Mouse (Mus musculus): ENCODE data around the gene Aatk. TPM values are rescaled to one million over a fixed set of nuclear protein-coding genes. Genes with fewer than 3 reads are reported as not detected.
A peak's percentile ranks its signal among the peaks of the same experiment; 100 is the strongest.

Aatk gene
- polyA plus RNA-seq, 1 experiment from 2014 or later, result 5.4 TPM

DNA sequence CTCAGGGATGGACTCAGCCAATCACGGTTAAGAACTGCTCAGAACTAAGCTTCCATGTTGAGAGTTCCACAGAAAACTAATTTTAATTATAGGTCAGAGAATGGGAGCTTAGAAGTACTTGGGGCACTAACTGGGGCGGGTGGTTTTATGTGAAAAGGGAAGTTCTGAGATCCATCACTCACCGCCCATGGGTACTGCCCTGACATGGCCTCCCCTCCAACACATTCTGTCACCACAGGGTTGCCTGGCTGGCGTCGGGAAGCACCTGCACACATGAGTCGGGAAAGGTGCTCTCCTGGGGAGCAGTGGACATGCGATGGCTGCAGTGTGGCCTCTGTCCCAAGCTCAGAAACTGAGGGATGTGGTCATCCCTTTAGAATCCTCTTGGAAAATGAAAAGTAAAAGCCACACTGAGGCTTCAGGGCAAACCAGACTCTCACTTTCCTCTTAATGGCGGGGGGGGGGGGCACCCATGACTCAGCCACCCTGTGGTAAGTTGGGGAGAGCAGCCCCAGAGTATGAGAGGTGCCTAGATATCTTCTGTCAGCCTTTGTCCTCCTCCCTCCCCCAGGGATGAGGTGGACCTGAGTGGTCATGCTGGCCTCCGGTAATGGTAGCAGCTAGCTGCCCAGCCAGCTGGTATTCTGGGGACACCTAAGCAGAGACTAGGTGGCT lies 60.1 kb downstream of the Aatk start:
- no peak overlapping the region for H3K4me3 ChIP-seq (replicated peaks)
- 75% methylated on average over 9 of the region's 9 CpGs for WGBS
- H3K4me2 ChIP-seq, result no peak overlapping the region
- ATAC-seq (ENCODE audit: insufficient number of reproducible peaks, insufficient read depth, low FRiP score, low TSS enrichment, low read depth), result no peak
- no peaks in the 10 kb centered on the region for H3K9me3 ChIP-seq
- H3K4me1 ChIP-seq (replicated peaks), result peaks cover 36% of the 10 kb centered on the region
- H3K36me3 ChIP-seq, result peaks cover 28% of the 10 kb centered on the region; the same call in 1 of the 2 replicates
- H3K27ac ChIP-seq, result no peak overlapping the region
- no peak overlapping the region for H3K9ac ChIP-seq (replicated peaks)
- no peaks in the 10 kb centered on the region for H3K27me3 ChIP-seq

GRCm38 (mm10) chr11:119983151-119983550 lies 63.8 kb downstream of the Aatk start:
- no peak overlapping the region for H3K4me2 ChIP-seq
- no peak for ATAC-seq (ENCODE audit: insufficient number of reproducible peaks, insufficient read depth, low FRiP score, low TSS enrichment, low read depth)
- 90% methylated on average over 2 of the region's 2 CpGs for WGBS
- H3K9me3 ChIP-seq, result no peaks in the 10 kb centered on the region
- H3K4me1 ChIP-seq (replicated peaks), result peaks cover 5% of the 10 kb centered on the region; the same call in 1 of the 2 replicates
- H3K4me3 ChIP-seq (replicated peaks), result no peak overlapping the region
- peaks cover 34% of the 10 kb centered on the region; the same call in 1 of the 2 replicates for H3K36me3 ChIP-seq
- H3K27ac ChIP-seq, result no peak overlapping the region
- H3K9ac ChIP-seq (replicated peaks), result no peak overlapping the region
- H3K27me3 ChIP-seq, result no peaks in the 10 kb centered on the region

DNA sequence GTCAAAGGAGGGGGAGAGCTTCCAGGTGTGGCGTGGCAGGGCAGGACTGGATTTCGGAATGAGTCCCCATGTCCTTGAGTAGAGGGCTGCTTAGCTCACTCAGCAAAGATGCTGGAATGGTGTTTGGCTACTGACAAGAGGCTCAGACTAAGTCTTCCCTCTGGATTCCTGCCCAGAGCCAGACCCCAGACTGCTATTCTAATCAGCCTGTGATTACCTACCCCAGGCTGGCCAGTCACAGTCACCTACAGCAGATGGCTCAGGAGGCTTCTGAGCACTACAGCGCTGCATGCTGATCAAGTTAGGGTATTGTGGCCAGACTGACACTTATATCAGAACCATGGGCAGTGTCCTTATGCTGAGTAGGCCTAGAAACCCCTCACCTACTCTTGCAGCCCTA lies 64.7 kb downstream of the Aatk start:
- 90% methylated on average over 3 of the region's 3 CpGs for WGBS
- H3K4me1 ChIP-seq (replicated peaks), result peaks cover 10% of the 10 kb centered on the region
- H3K9ac ChIP-seq (replicated peaks), result 0 out of 2 replicates have a peak overlapping the region, but pooled peaks have one; percentile 12
- H3K36me3 ChIP-seq, result peaks cover 34% of the 10 kb centered on the region; the same call in 1 of the 2 replicates
- no peak overlapping the region for H3K27ac ChIP-seq
- no peaks in the 10 kb centered on the region for H3K9me3 ChIP-seq
- H3K27me3 ChIP-seq, result no peaks in the 10 kb centered on the region
- H3K4me2 ChIP-seq, result no peak overlapping the region
- no peak overlapping the region for H3K4me3 ChIP-seq (replicated peaks)
- no peak for ATAC-seq (ENCODE audit: insufficient number of reproducible peaks, insufficient read depth, low FRiP score, low TSS enrichment, low read depth)

GRCm38 (mm10) chr11:119981769-119982168 lies 65.2 kb downstream of the Aatk start:
- H3K27me3 ChIP-seq, result no peaks in the 10 kb centered on the region
- no peak for ATAC-seq (ENCODE audit: insufficient number of reproducible peaks, insufficient read depth, low FRiP score, low TSS enrichment, low read depth)
- H3K9me3 ChIP-seq, result no peaks in the 10 kb centered on the region
- H3K27ac ChIP-seq, result no peak overlapping the region
- 75% methylated on average over 3 of the region's 3 CpGs for WGBS
- peaks cover 34% of the 10 kb centered on the region; the same call in 1 of the 2 replicates for H3K36me3 ChIP-seq
- peaks cover 15% of the 10 kb centered on the region for H3K4me1 ChIP-seq (replicated peaks)
- H3K4me3 ChIP-seq (replicated peaks), result no peak overlapping the region
- no peak overlapping the region for H3K9ac ChIP-seq (replicated peaks)
- no peak overlapping the region for H3K4me2 ChIP-seq

GRCm38 (mm10) chr11:119979596-119980385 lies 67.2 kb downstream of the Aatk start:
- H3K9me3 ChIP-seq, result no peaks in the 10 kb centered on the region
- H3K9ac ChIP-seq (replicated peaks), result no peak overlapping the region
- no peak overlapping the region for H3K4me2 ChIP-seq
- H3K4me1 ChIP-seq (replicated peaks), result peaks cover 15% of the 10 kb centered on the region
- no peak overlapping the region for H3K4me3 ChIP-seq (replicated peaks)
- 78% methylated on average over 10 of the region's 10 CpGs for WGBS
- no peak for ATAC-seq (ENCODE audit: insufficient number of reproducible peaks, insufficient read depth, low FRiP score, low TSS enrichment, low read depth)
- H3K27ac ChIP-seq, result no peak overlapping the region
- no peaks in the 10 kb centered on the region for H3K27me3 ChIP-seq
- H3K36me3 ChIP-seq, result peaks cover 26% of the 10 kb centered on the region; the same call in 1 of the 2 replicates

DNA sequence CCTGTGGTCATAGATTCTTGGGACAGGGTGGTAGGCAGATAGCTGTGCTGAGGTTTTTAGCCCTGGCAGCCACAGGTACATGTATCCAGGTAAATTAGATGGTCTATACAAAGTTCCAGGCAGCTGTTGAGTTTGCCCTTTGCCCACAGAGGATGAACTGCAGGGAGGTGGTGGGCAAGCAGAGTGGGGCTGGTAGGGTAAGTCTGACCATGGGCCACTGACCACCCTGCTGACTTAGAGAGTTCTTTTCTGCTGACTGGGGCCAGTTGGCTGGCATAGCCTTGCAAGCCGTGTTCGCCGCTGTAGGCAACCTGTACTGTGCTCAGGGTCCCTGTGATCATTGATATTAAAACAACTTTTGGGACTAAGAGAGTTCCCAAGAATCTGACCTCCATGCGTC lies 68.3 kb downstream of the Aatk start:
- H3K9me3 ChIP-seq, result no peaks in the 10 kb centered on the region
- H3K27me3 ChIP-seq, result no peaks in the 10 kb centered on the region
- H3K4me3 ChIP-seq (replicated peaks), result no peak overlapping the region
- H3K27ac ChIP-seq, result no peak overlapping the region
- 92% methylated on average over 4 of the region's 4 CpGs for WGBS
- H3K4me1 ChIP-seq (replicated peaks), result peaks cover 15% of the 10 kb centered on the region
- peaks cover 23% of the 10 kb centered on the region; the same call in 1 of the 2 replicates for H3K36me3 ChIP-seq
- H3K9ac ChIP-seq (replicated peaks), result no peak overlapping the region
- no peak overlapping the region for H3K4me2 ChIP-seq
- ATAC-seq (ENCODE audit: insufficient number of reproducible peaks, insufficient read depth, low FRiP score, low TSS enrichment, low read depth), result no peak

- ATAC-seq (ENCODE audit: insufficient number of reproducible peaks, insufficient read depth, low FRiP score, low TSS enrichment, low read depth), result no peak
- WGBS, result 62% methylated on average over 8 of the region's 8 CpGs
These were observed 71.0 kb downstream of the Aatk start for GRCm38 (mm10) chr11:119975739-119976501.

GRCm38 (mm10) chr11:119973789-119974188 lies 73.2 kb downstream of the Aatk start:
- H3K27me3 ChIP-seq, result no peaks in the 10 kb centered on the region
- 84% methylated on average over 4 of the region's 4 CpGs for WGBS
- H3K4me1 ChIP-seq (replicated peaks), result peaks cover 11% of the 10 kb centered on the region
- H3K4me3 ChIP-seq (replicated peaks), result no peak overlapping the region
- 0 out of 2 replicates have a peak, but pooled peaks cover 3% of the 10 kb centered on the region for H3K36me3 ChIP-seq
- H3K9me3 ChIP-seq, result no peaks in the 10 kb centered on the region
- no peak for ATAC-seq (ENCODE audit: insufficient number of reproducible peaks, insufficient read depth, low FRiP score, low TSS enrichment, low read depth)
- no peak overlapping the region for H3K4me2 ChIP-seq
- no peak overlapping the region for H3K9ac ChIP-seq (replicated peaks)
- H3K27ac ChIP-seq, result no peak overlapping the region

More at GRCm38 (mm10) chr11:119975739-119976501, 71.0 kb downstream of the Aatk start:
- Histone ChIP-seq H3K9ac (replicated peaks) (no peak overlapping the region), H3K4me2 (no peak overlapping the region), H3K4me3 (replicated peaks) (no peak overlapping the region), H3K9me3 (no peaks in the 10 kb centered on the region), H3K27me3 (no peaks in the 10 kb centered on the region), H3K27ac (no peak overlapping the region), H3K36me3 (0 out of 2 replicates have a peak, but pooled peaks cover 3% of the 10 kb centered on the region), H3K4me1 (replicated peaks) (peaks cover 15% of the 10 kb centered on the region)

GRCm38 (mm10) chr11:119970021-119970851 lies 76.7 kb downstream of the Aatk start:
- no peaks in the 10 kb centered on the region for H3K27me3 ChIP-seq
- 0 out of 2 replicates have a peak, but pooled peaks cover 7% of the 10 kb centered on the region for H3K4me1 ChIP-seq (replicated peaks)
- 77% methylated on average over 12 of the region's 12 CpGs for WGBS
- peaks cover 12% of the 10 kb centered on the region; the same call in 1 of the 2 replicates for H3K36me3 ChIP-seq
- ATAC-seq (ENCODE audit: insufficient number of reproducible peaks, insufficient read depth, low FRiP score, low TSS enrichment, low read depth), result no peak
- H3K27ac ChIP-seq, result no peak overlapping the region
- no peak overlapping the region for H3K4me2 ChIP-seq
- no peak overlapping the region for H3K4me3 ChIP-seq (replicated peaks)
- H3K9me3 ChIP-seq, result no peaks in the 10 kb centered on the region
- no peak overlapping the region for H3K9ac ChIP-seq (replicated peaks)

DNA sequence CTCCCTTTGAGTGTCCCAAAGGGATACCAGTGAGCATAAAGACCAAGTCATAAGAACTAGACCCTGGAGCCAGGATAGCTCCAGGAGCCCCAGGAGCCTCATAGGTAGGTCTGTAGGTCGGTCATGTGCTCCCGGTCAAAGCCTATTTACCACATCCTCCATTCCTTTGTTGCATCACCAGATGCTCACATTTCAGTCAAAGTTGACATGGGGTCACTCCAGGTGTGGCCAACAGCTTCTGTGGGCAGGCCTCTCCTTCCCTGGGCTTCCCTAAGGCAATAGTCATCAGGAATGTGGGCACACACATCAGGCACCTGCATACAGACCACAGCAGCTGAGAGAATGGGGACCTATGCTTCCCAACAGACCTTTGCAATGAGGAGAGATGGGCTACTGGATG lies 79.1 kb downstream of the Aatk start:
- no peak overlapping the region for H3K27ac ChIP-seq
- H3K9ac ChIP-seq (replicated peaks), result no peak overlapping the region
- no peak for ATAC-seq (ENCODE audit: insufficient number of reproducible peaks, insufficient read depth, low FRiP score, low TSS enrichment, low read depth)
- 82% methylated on average over 2 of the region's 2 CpGs for WGBS
- H3K36me3 ChIP-seq, result peaks cover 18% of the 10 kb centered on the region
- 0 out of 2 replicates have a peak, but pooled peaks cover 7% of the 10 kb centered on the region for H3K4me1 ChIP-seq (replicated peaks)
- H3K27me3 ChIP-seq, result no peaks in the 10 kb centered on the region
- H3K4me3 ChIP-seq (replicated peaks), result no peak overlapping the region
- H3K4me2 ChIP-seq, result no peak overlapping the region
- no peaks in the 10 kb centered on the region for H3K9me3 ChIP-seq
